Mouse (Mus musculus) MEL (cell line): ENCODE measurements at regions not wholly inside any gene's neighbourhood (a gene's known extent, or its start where the extent isn't known, plus 50 kb on each side); places are given as distances from the start of the nearest gene placed in this dataset.

Source experiments
- DNase-seq: peaks from one replicate; pipeline ENCODE4 v3.0.0; 2011; ENCODE audit warnings: low read depth, low spot score
- H3K27ac ChIP-seq: 2 replicates; pipeline ENCODE4 v1.5.1; 2012; ENCODE audit warnings: low read depth, mild to moderate bottlenecking, control low read depth, low read length, moderate library complexity; ENCODE audit not compliant: control insufficient read depth
- H3K27me3 ChIP-seq, 2 experiments: fragments of 150-350 bp in 1 of 2; sonication (generic) in 1 of 2; 2 replicates each; pipeline ENCODE4 v1.6.1; 2012; ENCODE audit warnings: low read length in 2 of 2, mild to moderate bottlenecking in 2 of 2, improper control_type of control experiment in 1 of 2, moderate library complexity in 1 of 2; ENCODE audit not compliant: insufficient read depth in 2 of 2, control insufficient read depth in 1 of 2
- H3K36me3 ChIP-seq, 2 experiments: 2 replicates each; pipeline ENCODE4 v1.6.1; 2012 to 2014; ENCODE audit warnings: low read length in 2 of 2, improper control_type of control experiment in 1 of 2, inconsistent platforms in 1 of 2, mild to moderate bottlenecking in 1 of 2; ENCODE audit not compliant: insufficient read depth in 2 of 2, control insufficient read depth in 1 of 2
- H3K4me1 ChIP-seq, 2 experiments: fragments of 150-350 bp in 1 of 2; sonication (generic) in 1 of 2; 2 replicates each; pipeline ENCODE4 v1.6.1; 2012; ENCODE audit warnings: low read length in 2 of 2, improper control_type of control experiment in 1 of 2, mild to moderate bottlenecking in 1 of 2; ENCODE audit not compliant: insufficient read depth in 2 of 2, control insufficient read depth in 1 of 2
- H3K4me3 ChIP-seq, 2 experiments: fragments of 150-350 bp in 1 of 2; sonication (generic) in 1 of 2; 2 replicates each; pipeline ENCODE4 v1.5.1; 2012; ENCODE audit warnings: low read depth in 2 of 2, low read length in 2 of 2, mild to moderate bottlenecking in 2 of 2, moderate library complexity in 2 of 2, control low read depth in 1 of 2, improper control_type of control experiment in 1 of 2; ENCODE audit not compliant: control insufficient read depth in 1 of 2, insufficient read depth in 1 of 2
- H3K79me2 ChIP-seq: 2 replicates; pipeline ENCODE4 v1.6.1; 2012; ENCODE audit warnings: mild to moderate bottlenecking, low read length, moderate library complexity; ENCODE audit not compliant: control insufficient read depth, poor library complexity, insufficient read depth
- H3K9ac ChIP-seq: 2 replicates; pipeline ENCODE4 v1.6.1; 2012; ENCODE audit warnings: low read depth, mild to moderate bottlenecking, control low read depth, low read length, moderate library complexity; ENCODE audit not compliant: control insufficient read depth, poor library complexity, severe bottlenecking
- H3K9me3 ChIP-seq: fragments of 150-350 bp; sonication (generic); replicated peaks from 2 replicates; pipeline ENCODE4 v1.6.1; 2012; ENCODE audit warnings: mild to moderate bottlenecking, low read length, improper control_type of control experiment, moderate library complexity; ENCODE audit not compliant: insufficient read depth
- BHLHE40 ChIP-seq: IDR thresholded peaks from 2 replicates; pipeline ENCODE4 v1.6.1; 2012; ENCODE audit warnings: low read depth, mild to moderate bottlenecking, inconsistent platforms, low read length, improper control_type of control experiment, borderline replicate concordance
- CHD1 ChIP-seq: IDR thresholded peaks from 2 replicates; pipeline ENCODE4 v1.6.1; 2012; ENCODE audit warnings: low read depth, mild to moderate bottlenecking, inconsistent platforms, low read length, improper control_type of control experiment
- CHD2 ChIP-seq: IDR thresholded peaks from 2 replicates; pipeline ENCODE4 v1.6.1; 2011; ENCODE audit warnings: low read length, improper control_type of control experiment
- ELF1 ChIP-seq: IDR thresholded peaks from 2 replicates; pipeline ENCODE4 v1.6.1; 2014; ENCODE audit warnings: low read depth, mild to moderate bottlenecking, inconsistent platforms, low read length, improper control_type of control experiment, moderate library complexity
- GABPA ChIP-seq: IDR thresholded peaks from 2 replicates; pipeline ENCODE4 v1.6.1; 2012; ENCODE audit warnings: low read depth, mild to moderate bottlenecking, inconsistent platforms, low read length, improper control_type of control experiment, moderate library complexity
- KAT2A ChIP-seq: conservative IDR thresholded peaks from 2 replicates; pipeline ENCODE4 v1.6.1; 2012; ENCODE audit warnings: low read depth, low read length, improper control_type of control experiment, inconsistent platforms
- MAFK ChIP-seq: IDR thresholded peaks from 2 replicates; pipeline ENCODE4 v1.6.1; 2011; ENCODE audit warnings: low read depth, mild to moderate bottlenecking, low read length, improper control_type of control experiment, borderline replicate concordance
- MAZ ChIP-seq: IDR thresholded peaks from 2 replicates; pipeline ENCODE4 v1.6.1; 2012; ENCODE audit warnings: low read depth, mild to moderate bottlenecking, inconsistent platforms, low read length, improper control_type of control experiment
- MXI1 ChIP-seq: IDR thresholded peaks from 2 replicates; pipeline ENCODE4 v1.6.1; 2011; ENCODE audit warnings: mild to moderate bottlenecking, low read depth, low read length, improper control_type of control experiment
- MYC ChIP-seq: IDR thresholded peaks from 2 replicates; pipeline ENCODE4 v1.6.1; 2011; ENCODE audit warnings: low read depth, mild to moderate bottlenecking, low read length, improper control_type of control experiment, moderate library complexity
- NELFE ChIP-seq: IDR thresholded peaks from 2 replicates; pipeline ENCODE4 v1.6.1; 2011; ENCODE audit warnings: low read depth, low read length, improper control_type of control experiment
- NRF1 ChIP-seq: IDR thresholded peaks from 2 replicates; pipeline ENCODE4 v1.6.1; 2014; ENCODE audit warnings: low read depth, mild to moderate bottlenecking, inconsistent platforms, low read length, improper control_type of control experiment, moderate library complexity; ENCODE audit not compliant: poor library complexity, insufficient read depth, severe bottlenecking
- POLR2A ChIP-seq, 2 experiments: IDR thresholded peaks; 2 replicates each; pipeline ENCODE4 v1.6.1; 2011 to 2012; ENCODE audit warnings: low read length in 2 of 2, mild to moderate bottlenecking in 2 of 2, control low read depth in 1 of 2, improper control_type of control experiment in 1 of 2, low read depth in 1 of 2, moderate library complexity in 1 of 2; ENCODE audit not compliant: control insufficient read depth in 1 of 2, insufficient read depth in 1 of 2, poor library complexity in 1 of 2
- POLR2AphosphoS5 ChIP-seq: IDR thresholded peaks from 2 replicates; pipeline ENCODE4 v1.6.1; 2012; ENCODE audit warnings: low read depth, borderline replicate concordance, mild to moderate bottlenecking, inconsistent platforms, low read length, moderate library complexity, mixed read lengths
- RCOR1 ChIP-seq: IDR thresholded peaks from 2 replicates; pipeline ENCODE4 v1.6.1; 2012; ENCODE audit warnings: low read depth, mild to moderate bottlenecking, inconsistent platforms, low read length, improper control_type of control experiment
- SIN3A ChIP-seq: IDR thresholded peaks from 2 replicates; pipeline ENCODE4 v1.6.1; 2012; ENCODE audit warnings: low read length, improper control_type of control experiment, inconsistent platforms
- SMC3 ChIP-seq: IDR thresholded peaks from 2 replicates; pipeline ENCODE4 v1.6.1; 2011; ENCODE audit warnings: low read depth, low read length, improper control_type of control experiment
- TAL1 ChIP-seq: IDR thresholded peaks from 2 replicates; pipeline ENCODE4 v1.6.1; 2012; ENCODE audit warnings: mild to moderate bottlenecking, inconsistent platforms, low read length, moderate library complexity, mixed read lengths
- TBP ChIP-seq: IDR thresholded peaks from 2 replicates; pipeline ENCODE4 v1.8.0; 2011; ENCODE audit warnings: low read depth, low read length, improper control_type of control experiment
- TCF12 ChIP-seq: IDR thresholded peaks from 2 replicates; pipeline ENCODE4 v1.6.1; 2014; ENCODE audit warnings: low read depth, mild to moderate bottlenecking, inconsistent platforms, low read length, improper control_type of control experiment, moderate library complexity
- ZC3H11A ChIP-seq: IDR thresholded peaks from 2 replicates; pipeline ENCODE4 v1.6.1; 2012; ENCODE audit warnings: low read depth, mild to moderate bottlenecking, inconsistent platforms, low read length, improper control_type of control experiment
- ZKSCAN1 ChIP-seq: IDR thresholded peaks from 2 replicates; pipeline ENCODE4 v1.6.1; 2012; ENCODE audit warnings: low read depth, mild to moderate bottlenecking, inconsistent platforms, low read length, improper control_type of control experiment, moderate library complexity

DNA sequence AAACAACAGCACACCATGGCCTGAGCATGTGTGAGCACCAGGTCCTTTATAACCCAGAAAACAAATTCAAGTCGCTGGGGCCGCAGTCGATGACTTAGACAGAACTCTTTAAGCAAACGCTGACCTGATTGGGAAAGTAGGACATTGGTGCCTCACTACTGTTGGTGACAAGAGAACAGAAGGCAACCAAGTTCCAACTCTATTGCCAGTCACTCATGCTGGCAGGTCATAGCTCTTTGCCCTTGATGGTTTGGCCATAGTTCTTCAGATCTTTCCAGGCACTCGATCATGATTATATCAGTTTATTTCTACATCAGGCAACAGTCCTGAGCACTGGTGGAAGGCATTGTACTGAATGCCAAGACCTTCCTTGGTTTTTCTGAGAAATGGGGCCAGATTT, 94.7 kb downstream of the Ehf start:
- no peaks in the 10 kb centered on the region for H3K36me3 ChIP-seq
- no peak for DNase-seq
- no peaks in the 10 kb centered on the region for H3K4me1 ChIP-seq
- no peak overlapping the region for H3K27ac ChIP-seq
- no peak overlapping the region for H3K9ac ChIP-seq
- H3K27me3 ChIP-seq, result peaks cover 1 to 5% of the 10 kb centered on the region in 2 experiments
- no peak for TF ChIP-seq KAT2A
- TF ChIP-seq POLR2A (IDR thresholded peaks at IDR 0.05; ENCODE audit: control insufficient read depth in 1 of 2, insufficient read depth in 1 of 2, low read depth in 1 of 2, low read length in 2 of 2, poor library complexity in 1 of 2), result no peak
- TF ChIP-seq SIN3A, result no peak
- no peak for TF ChIP-seq TAL1
- no peaks in the 10 kb centered on the region for H3K9me3 ChIP-seq
- no peaks in the 10 kb centered on the region for H3K79me2 ChIP-seq
- H3K4me3 ChIP-seq, result no peak overlapping the region

DNA sequence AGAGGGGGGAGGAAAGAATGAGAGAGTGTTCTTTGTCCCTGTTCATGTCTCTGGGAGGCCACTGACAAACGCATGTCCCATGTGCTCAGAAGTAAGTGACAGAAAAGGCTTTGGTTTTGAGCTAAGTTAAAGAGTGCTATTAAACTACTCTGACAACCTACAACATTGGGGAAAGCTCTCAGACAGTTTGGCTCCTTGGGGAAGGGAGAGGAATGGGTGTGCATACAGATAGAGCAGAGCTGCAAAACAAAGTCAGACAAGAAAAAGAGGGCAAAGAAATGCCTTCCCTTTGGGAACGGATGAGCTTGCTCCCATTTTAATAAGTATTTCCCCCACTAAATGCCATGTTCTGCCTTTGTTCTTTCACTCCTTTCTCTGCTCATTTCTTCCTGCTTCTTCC, 94.0 kb downstream of the Ehf start:
- H3K9ac ChIP-seq, result no peak overlapping the region
- TF ChIP-seq GABPA (no peak), MXI1 (no peak), NELFE (no peak), MYC (no peak), RCOR1 (no peak), CHD1 (no peak), NRF1 (no peak), ZKSCAN1 (no peak), MAFK (no peak), ELF1 (no peak), POLR2A (IDR thresholded peaks at IDR 0.05; ENCODE audit: control insufficient read depth in 1 of 2, insufficient read depth in 1 of 2, low read depth in 1 of 2, low read length in 2 of 2, poor library complexity in 1 of 2) (no peak)
- TF ChIP-seq, all 39 proteins: peak for 0
- Histone ChIP-seq H3K79me2 (no peaks in the 10 kb centered on the region), H3K4me3 (no peak overlapping the region), H3K4me1 (no peaks in the 10 kb centered on the region), H3K27ac (no peak overlapping the region), H3K27me3 (peaks cover 1 to 5% of the 10 kb centered on the region in 2 experiments), H3K9me3 (no peaks in the 10 kb centered on the region), H3K36me3 (no peaks in the 10 kb centered on the region)
- no peak for DNase-seq

DNA sequence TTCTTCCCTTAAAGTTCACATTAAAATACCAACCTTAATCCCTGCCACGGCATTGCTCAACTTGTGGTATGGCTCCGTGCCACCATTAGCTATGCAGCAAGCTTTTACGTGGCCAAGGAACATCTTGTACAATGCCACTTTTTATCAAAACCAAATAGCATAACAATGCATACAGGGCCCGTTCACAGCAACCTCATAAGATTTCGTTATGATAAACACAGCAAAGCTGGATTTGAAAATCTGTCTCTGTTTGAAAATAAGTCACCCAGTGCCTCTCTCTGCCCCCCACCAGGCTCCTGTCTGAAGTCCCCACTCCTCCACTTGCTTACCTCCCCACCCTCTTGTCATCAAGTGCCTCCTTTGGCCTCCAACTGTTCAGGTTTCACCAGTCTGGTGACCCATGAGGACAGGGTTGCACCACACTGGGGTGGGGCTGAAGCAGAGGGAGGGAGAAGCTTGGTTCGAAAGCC, 93.5 kb downstream of the Ehf start:
- no peaks in the 10 kb centered on the region for H3K9me3 ChIP-seq
- H3K4me1 ChIP-seq, result no peaks in the 10 kb centered on the region
- H3K27ac ChIP-seq, result no peak overlapping the region
- no peak for DNase-seq
- no peak overlapping the region for H3K9ac ChIP-seq
- H3K36me3 ChIP-seq, result no peaks in the 10 kb centered on the region
- H3K27me3 ChIP-seq, result peaks cover 1 to 5% of the 10 kb centered on the region in 2 experiments; a peak in 3 of 4 replicates
- TF ChIP-seq RCOR1, result no peak
- no peak for TF ChIP-seq CHD2
- TF ChIP-seq TBP, result no peak
- no peak for TF ChIP-seq MAZ
- TF ChIP-seq SMC3, result no peak
- TF ChIP-seq MAFK, result no peak
- TF ChIP-seq CHD1, result no peak
- TF ChIP-seq TCF12, result no peak
- no peak for TF ChIP-seq ZC3H11A
- TF ChIP-seq BHLHE40, result no peak
- TF ChIP-seq POLR2AphosphoS5, result no peak
- no peak overlapping the region for H3K4me3 ChIP-seq
- no peaks in the 10 kb centered on the region for H3K79me2 ChIP-seq
